In the genomic region with DNA sequence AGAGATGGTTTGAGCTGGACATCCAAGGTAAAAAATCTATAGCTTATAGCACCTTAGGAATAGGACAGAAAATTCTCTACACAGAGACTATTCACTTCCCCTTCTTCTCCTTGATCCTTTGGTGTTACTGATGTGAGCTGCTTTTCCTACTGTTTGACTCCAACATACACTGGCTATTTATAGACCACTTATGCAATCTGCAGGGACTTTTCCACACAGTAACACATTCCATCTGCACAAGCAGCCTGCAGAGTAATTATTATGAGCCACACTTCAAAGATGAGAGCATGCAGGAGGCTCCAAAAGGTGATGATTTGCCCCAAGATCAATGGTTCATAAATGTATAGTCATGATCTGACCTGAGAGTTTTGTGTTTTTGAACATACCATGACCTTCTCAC, we compare ENCODE assay signal across 13 mouse cellular contexts.
DNase-seq lines count a peak whose midpoint lies in the region; ATAC-seq lines count a peak whose summit lies in the region.
"Had no signal": no experiment of that assay in that cellular context is flagged by ENCODE, and none has a peak within 500 bp of the region (broad histone marks: within the 10 kb centered on the region; RNA-seq: fewer than 3 reads in every experiment).

No protein-coding gene starts in this region.

- ATAC-seq in frontal cortex, adult (ENCODE audit: low TSS enrichment) = peak; percentile 98
- ATAC-seq in midbrain, embryonic 13.5 days = no peak
- ATAC-seq: inflammation-experienced regulatory T-cells, adult 6 months had no signal

- H3K9ac ChIP-seq in midbrain, embryonic 13.5 days (replicated peaks) = no peak overlapping the region
- H3K9ac ChIP-seq: liver, embryonic 14.5 days had no signal

- no peaks in the 10 kb centered on the region for H3K9me3 ChIP-seq in midbrain, embryonic 13.5 days
- H3K9me3 ChIP-seq: midbrain, embryonic 10.5 days had no signal

- no peak overlapping the region for H3K27ac ChIP-seq in midbrain, embryonic 13.5 days
- H3K27ac ChIP-seq: liver, embryonic 14.5 days; midbrain, embryonic 10.5 days had no signal

- no peak overlapping the region for H3K4me3 ChIP-seq in midbrain, embryonic 13.5 days (replicated peaks)
- H3K4me3 ChIP-seq: midbrain, embryonic 10.5 days had no signal

- H3K4me2 ChIP-seq in midbrain, embryonic 13.5 days (replicated peaks) = no peak overlapping the region

- no peaks in the 10 kb centered on the region for H3K4me1 ChIP-seq in midbrain, embryonic 13.5 days (replicated peaks)
- H3K4me1 ChIP-seq: midbrain, embryonic 10.5 days had no signal

- H3K36me3 ChIP-seq in midbrain, embryonic 13.5 days = no peaks in the 10 kb centered on the region
- H3K36me3 ChIP-seq: midbrain, embryonic 10.5 days had no signal

- H3K27me3 ChIP-seq in midbrain, embryonic 13.5 days = no peaks in the 10 kb centered on the region

- DNase-seq in frontal cortex, postnatal 14 days (ENCODE audit: low spot score in 2 of 2) = no peak
- DNase-seq in right cerebral cortex, adult 18-20 months = peak; percentile 51
- DNase-seq in right cerebral cortex, postnatal 10 days (ENCODE audit: low spot score in 2 of 2) = no peak
- DNase-seq in layer of hippocampus, adult 9-10 months (ENCODE audit: low spot score) = peak; percentile 35
- no peak for DNase-seq in urinary bladder, adult 2 months (ENCODE audit: low spot score)
- no peak for DNase-seq in urinary bladder, adult 18-20 months (ENCODE audit: low spot score in 2 of 2)
- DNase-seq: adrenal gland, adult 2 months; gastrocnemius, postnatal 25 days had no signal

Comparison
In these comparisons a context has a peak if more than half of its experiments do, and no peak if none do; other contexts are left out.
1. DNase-seq: peak in right cerebral cortex, adult 18-20 months (single experiment) and layer of hippocampus, adult 9-10 months (single experiment); none in frontal cortex, postnatal 14 days (0 of 2), right cerebral cortex, postnatal 10 days (0 of 2), urinary bladder, adult 2 months (single experiment) and urinary bladder, adult 18-20 months (0 of 2).